Mouse (Mus musculus) heart, embryonic 14.5 days (tissue): ENCODE results near the gene Tbc1d14. TPM values are rescaled to one million over a fixed set of nuclear protein-coding genes. Genes with fewer than 3 reads are reported as not detected.

Experiments
- ATAC-seq: fragments of 200-750 bp; cut with Nextera tagmentation; 2 replicates; pipeline ENCODE4 v1.8.0; 2017; ENCODE audit warnings: low read depth, moderate TSS enrichment; ENCODE audit not compliant: insufficient number of reproducible peaks, insufficient read depth, low FRiP score
- H3K27ac ChIP-seq, 2 experiments: fragments of 200-500 bp in 1 of 2; fragments of 300-500 bp in 1 of 2; sonication (generic) in 1 of 2; replicated peaks in 1 of 2; 2 replicates each; pipeline ENCODE4 v1.5.1; 2012 to 2014; ENCODE audit warnings: low read depth in 2 of 2, low read length in 2 of 2, control low read depth in 1 of 2, mild to moderate bottlenecking in 1 of 2, mixed read lengths in 1 of 2; ENCODE audit not compliant: control insufficient read depth in 1 of 2, insufficient read depth in 1 of 2
- H3K27me3 ChIP-seq: fragments of 300-500 bp; sonication (generic); 2 replicates; pipeline ENCODE4 v1.6.1; 2014; ENCODE audit warnings: mild to moderate bottlenecking, low read length, control low read depth; ENCODE audit not compliant: control insufficient read depth, insufficient read depth
- H3K36me3 ChIP-seq: fragments of 300-500 bp; sonication (generic); 2 replicates; pipeline ENCODE4 v1.6.1; 2014; ENCODE audit warnings: mild to moderate bottlenecking, control low read depth, low read length, mixed read lengths; ENCODE audit not compliant: control insufficient read depth, insufficient read depth
- H3K4me1 ChIP-seq, 2 experiments: fragments of 200-500 bp in 1 of 2; fragments of 300-500 bp in 1 of 2; sonication (generic) in 1 of 2; 2 replicates each; pipeline ENCODE4 v1.6.1; 2012 to 2014; ENCODE audit warnings: low read length in 2 of 2, control low read depth in 1 of 2, mixed read lengths in 1 of 2; ENCODE audit not compliant: control insufficient read depth in 2 of 2, insufficient read depth in 2 of 2
- H3K4me2 ChIP-seq: fragments of 300-500 bp; sonication (generic); 2 replicates; pipeline ENCODE4 v1.6.1; 2014; ENCODE audit warnings: mild to moderate bottlenecking, low read length
- H3K4me3 ChIP-seq, 2 experiments: fragments of 200-500 bp in 1 of 2; fragments of 300-500 bp in 1 of 2; sonication (generic) in 1 of 2; 2 replicates each; pipeline ENCODE4 v1.5.1; 2012 to 2014; ENCODE audit warnings: low read length in 2 of 2, mild to moderate bottlenecking in 2 of 2, control low read depth in 1 of 2, low read depth in 1 of 2, moderate library complexity in 1 of 2; ENCODE audit not compliant: control insufficient read depth in 1 of 2, insufficient read depth in 1 of 2
- H3K9ac ChIP-seq: fragments of 300-500 bp; sonication (generic); 2 replicates; pipeline ENCODE4 v1.6.1; 2014; ENCODE audit warnings: mild to moderate bottlenecking, low read length
- H3K9me3 ChIP-seq: fragments of 300-500 bp; sonication (generic); 2 replicates; pipeline ENCODE4 v1.6.1; 2016; ENCODE audit warnings: low read length, control low read depth; ENCODE audit not compliant: control insufficient read depth
- WGBS: fragments of 180-500 bp; shearing (Covaris S2); extraction: QIAGEN DNeasy Blood & Tissue Kit; methylation state at CpG from one replicate; pipeline ENCODE4 v1.1.7; 2014; 5-methylcytosine and 5-hydroxymethylcytosine counted together
- polyA plus RNA-seq: library from polyadenylated mRNA; unstranded; fragments of >200 nt; fragmentation: Nextera tagmentation; extraction: Ambion mirVana; gene quantifications from 2 replicates; pipeline ENCODE4 v1.2.1, GENCODE M21; 2014

Tbc1d14 gene
- polyA plus RNA-seq, 1 experiment from 2014 or later, result 18.6 TPM

GRCm38 (mm10) chr5:36477486-36477885, 115.6 kb downstream of the Tbc1d14 start:
- no peak overlapping the region for H3K4me2 ChIP-seq
- H3K9me3 ChIP-seq, result no peaks in the 10 kb centered on the region
- no peak overlapping the region for H3K27ac ChIP-seq
- 83% methylated on average over 3 of the region's 3 CpGs for WGBS
- peaks cover 7 to 20% of the 10 kb centered on the region in 2 experiments; a peak in 3 of 4 replicates for H3K4me1 ChIP-seq
- peaks cover 37% of the 10 kb centered on the region for H3K36me3 ChIP-seq
- no peak for ATAC-seq
- no peak overlapping the region for H3K4me3 ChIP-seq
- H3K27me3 ChIP-seq, result no peaks in the 10 kb centered on the region
- no peak overlapping the region for H3K9ac ChIP-seq

- WGBS, result 88% methylated on average over 5 of the region's 5 CpGs
- Histone ChIP-seq H3K36me3 (peaks cover 65% of the 10 kb centered on the region), H3K4me1 (peaks cover 3 to 5% of the 10 kb centered on the region in 2 experiments; a peak in 3 of 4 replicates), H3K27me3 (no peaks in the 10 kb centered on the region), H3K4me2 (no peak overlapping the region), H3K9ac (no peak overlapping the region), H3K9me3 (no peaks in the 10 kb centered on the region), H3K4me3 (no peak overlapping the region), H3K27ac (no peak overlapping the region)
- no peak for ATAC-seq
These were observed 118.8 kb downstream of the Tbc1d14 start for GRCm38 (mm10) chr5:36474283-36474682.

- Histone ChIP-seq H3K4me2 (no peak overlapping the region), H3K4me3 (no peak overlapping the region), H3K36me3 (peaks cover 75% of the 10 kb centered on the region), H3K27me3 (no peaks in the 10 kb centered on the region), H3K27ac (no peak overlapping the region), H3K9me3 (no peaks in the 10 kb centered on the region), H3K4me1 (0 out of 4 replicates have a peak, but pooled peaks cover 0 to 4% of the 10 kb centered on the region in 2 experiments), H3K9ac (no peak overlapping the region)
- ATAC-seq, result no peak
- 79% methylated on average over 4 of the region's 4 CpGs for WGBS
These were observed 120.0 kb downstream of the Tbc1d14 start for GRCm38 (mm10) chr5:36472876-36473655.

- Histone ChIP-seq H3K9ac (no peak overlapping the region), H3K9me3 (no peaks in the 10 kb centered on the region), H3K27me3 (no peaks in the 10 kb centered on the region), H3K4me1 (peaks cover 0 to 9% of the 10 kb centered on the region in 2 experiments; a peak in 2 of 4 replicates), H3K36me3 (peaks cover 72% of the 10 kb centered on the region), H3K4me3 (no peak overlapping the region), H3K27ac (no peak overlapping the region), H3K4me2 (no peak overlapping the region)
- no peak for ATAC-seq
- 95% methylated on average over 8 of the region's 8 CpGs for WGBS
These were observed 121.9 kb downstream of the Tbc1d14 start for GRCm38 (mm10) chr5:36471206-36471605.

GRCm38 (mm10) chr5:36465889-36466288, 127.2 kb downstream of the Tbc1d14 start:
- H3K27me3 ChIP-seq, result no peaks in the 10 kb centered on the region
- WGBS, result 15% methylated on average over 8 of the region's 8 CpGs
- H3K4me3 ChIP-seq, result peak overlapping the region; percentile 88 to 98
- peak overlapping the region; percentile 95 for H3K4me2 ChIP-seq
- peak overlapping the region; percentile 94 for H3K9ac ChIP-seq
- no peak for ATAC-seq
- H3K36me3 ChIP-seq, result peaks cover 28% of the 10 kb centered on the region
- H3K9me3 ChIP-seq, result no peaks in the 10 kb centered on the region
- peak overlapping the region in 1 of 2 experiments; percentile 69; a peak in 1 of 4 replicates for H3K27ac ChIP-seq
- peaks cover 7 to 23% of the 10 kb centered on the region in 2 experiments for H3K4me1 ChIP-seq

GRCm38 (mm10) chr5:36464709-36465661, 128.1 kb downstream of the Tbc1d14 start, which contains the start of gene Grpel1:
Gene Grpel1 (plus strand): TSS chr5:36464998.
- Histone ChIP-seq H3K4me1 (peaks cover 7 to 23% of the 10 kb centered on the region in 2 experiments), H3K9ac (peak within 1 kb of the TSS; percentile 94), H3K4me2 (peak within 1 kb of the TSS; percentile 95), H3K9me3 (no peaks in the 10 kb centered on the region), H3K4me3 (peak within 1 kb of the TSS; percentile 88 to 98), H3K36me3 (peaks cover 19% of the 10 kb centered on the region), H3K27me3 (no peaks in the 10 kb centered on the region), H3K27ac (peak within 1 kb of the TSS; percentile 60 to 69)
- peak; percentile 93 for ATAC-seq
- WGBS, result under 1% methylated on average over 68 of the region's 68 CpGs

- Histone ChIP-seq H3K9ac (no peak overlapping the region), H3K4me1 (peaks cover 7 to 22% of the 10 kb centered on the region in 2 experiments), H3K4me3 (no peak overlapping the region), H3K27ac (no peak overlapping the region), H3K27me3 (no peaks in the 10 kb centered on the region), H3K9me3 (no peaks in the 10 kb centered on the region), H3K4me2 (no peak overlapping the region), H3K36me3 (peaks cover 5% of the 10 kb centered on the region; the same call in 1 of the 2 replicates)
- 58% methylated on average over 5 of the region's 5 CpGs for WGBS
- no peak for ATAC-seq
These were observed 129.7 kb downstream of the Tbc1d14 start for GRCm38 (mm10) chr5:36463391-36463790.
